Mouse (Mus musculus) layer of hippocampus, adult 11-12 months (tissue): ENCODE results near the gene Rtl10.
"Not testable (repeated sequence)": the region's sequence is repeated elsewhere in the genome, so short reads cannot be mapped to it uniquely, and the experiment has no call there.

ENCODE experiments used
- DNase-seq: peaks from one replicate; pipeline ENCODE4 v3.0.0; 2022; ENCODE audit warnings: low spot score

Rtl10 gene

DNA sequence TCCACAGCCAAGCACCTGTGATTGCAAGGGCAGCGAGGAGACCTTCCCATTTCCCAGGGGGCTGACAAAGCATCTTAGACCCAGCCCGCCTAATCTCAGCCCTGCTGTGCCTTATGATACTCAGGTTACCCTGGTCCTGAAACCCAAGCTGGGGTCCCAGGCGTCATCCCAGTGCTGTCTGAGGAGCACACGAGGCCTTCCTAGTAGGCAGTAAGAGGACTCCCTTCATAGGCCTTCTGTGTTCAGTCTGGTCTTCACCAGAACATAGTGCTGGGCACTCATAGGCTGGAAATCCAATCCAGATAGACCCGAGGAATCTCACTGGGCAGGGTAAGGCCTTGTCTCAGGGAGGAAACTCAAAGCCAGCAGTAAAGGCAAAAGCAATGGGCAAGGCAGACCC lies 14.9 kb upstream of the Rtl10 start:
- no peak for DNase-seq

DNA sequence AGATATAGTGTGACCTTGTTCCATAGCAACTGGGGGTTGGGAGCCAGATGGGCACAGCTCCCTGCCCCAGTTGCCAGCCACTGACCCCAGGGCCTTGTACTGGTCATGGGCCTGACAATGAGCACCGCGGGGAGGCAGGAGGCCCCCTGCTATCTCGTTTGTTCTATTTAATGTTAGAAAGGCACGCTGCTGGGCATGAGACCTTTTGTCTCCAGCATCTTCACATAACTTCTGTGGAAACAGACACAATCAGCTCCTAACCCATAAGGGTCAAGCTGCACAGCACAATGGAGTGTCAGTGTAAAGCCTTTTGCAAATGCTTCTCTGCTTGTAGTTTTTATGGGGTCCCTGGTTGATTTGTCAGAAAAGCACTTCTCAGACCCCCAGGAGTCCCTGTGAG lies 14.3 kb upstream of the Rtl10 start:
- DNase-seq, result no peak

DNA sequence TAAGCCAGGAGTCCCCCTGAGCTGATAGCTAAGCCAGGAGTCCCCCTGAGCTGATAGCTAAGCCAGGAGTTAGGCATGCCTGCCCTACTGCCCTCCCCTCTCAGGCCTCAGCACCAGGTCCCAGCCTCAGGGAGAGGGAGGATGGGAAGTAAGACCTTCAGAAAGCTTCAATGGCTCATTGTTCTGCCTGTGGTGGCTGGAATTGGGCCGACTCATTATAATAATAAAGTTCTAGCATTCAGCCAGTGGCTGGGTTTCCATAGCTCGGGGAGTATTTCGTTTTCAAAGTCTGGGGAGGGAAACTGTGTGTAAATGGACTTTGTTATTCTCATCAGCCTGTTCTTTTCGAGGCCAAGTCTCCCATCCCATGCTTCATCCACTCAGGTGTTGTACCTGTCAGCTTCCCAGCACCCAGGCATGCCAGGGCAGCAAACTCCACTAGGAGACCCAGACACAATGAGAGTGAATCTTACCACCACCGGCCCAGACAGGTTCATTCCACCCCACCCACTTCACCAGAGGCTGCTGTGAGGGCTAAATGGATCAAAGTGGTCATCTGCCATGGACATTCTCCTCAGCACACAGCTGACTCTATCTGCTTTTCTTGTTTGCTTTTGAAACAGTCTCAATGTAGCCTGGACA lies 13.8 kb upstream of the Rtl10 start:
- no peak for DNase-seq

DNA sequence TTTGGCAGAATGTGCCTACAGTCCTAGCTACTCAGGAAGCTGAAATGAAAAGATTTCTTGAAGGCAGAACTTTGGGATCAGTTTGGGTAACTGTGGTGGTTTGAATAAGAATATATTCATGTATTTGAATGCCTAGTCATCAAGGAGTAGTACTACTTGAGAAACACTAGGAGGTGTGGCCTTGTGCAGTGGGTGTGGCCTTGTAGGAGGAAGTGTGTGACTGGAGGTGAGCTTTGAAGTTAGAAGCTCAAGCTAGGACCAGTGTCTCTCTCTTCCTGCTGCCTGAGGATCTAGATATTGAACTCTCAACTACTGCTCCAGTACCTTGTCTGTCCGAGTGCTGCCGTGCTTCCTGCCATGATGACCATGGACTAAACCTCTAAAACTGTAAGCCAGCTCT lies 12.6 kb upstream of the Rtl10 start:
- DNase-seq, result no peak

DNA sequence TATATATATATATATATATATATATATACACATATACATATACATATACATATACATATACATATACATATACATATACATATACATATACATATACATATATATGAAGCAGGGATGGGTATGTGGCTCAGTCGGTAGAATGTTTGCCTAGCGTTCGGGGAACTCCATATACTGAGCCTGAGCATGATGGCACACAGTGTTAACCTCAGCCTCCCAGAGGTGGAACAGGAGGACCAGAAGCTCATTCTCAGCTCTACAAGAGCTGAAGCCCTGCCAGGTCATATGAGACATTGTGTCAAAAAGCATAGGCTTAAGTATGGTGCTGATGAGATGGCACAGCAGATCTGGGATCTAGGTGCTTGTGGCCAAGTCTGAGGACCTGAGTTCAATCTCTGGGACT lies 8.4 kb upstream of the Rtl10 start:
- no peak for DNase-seq

DNA sequence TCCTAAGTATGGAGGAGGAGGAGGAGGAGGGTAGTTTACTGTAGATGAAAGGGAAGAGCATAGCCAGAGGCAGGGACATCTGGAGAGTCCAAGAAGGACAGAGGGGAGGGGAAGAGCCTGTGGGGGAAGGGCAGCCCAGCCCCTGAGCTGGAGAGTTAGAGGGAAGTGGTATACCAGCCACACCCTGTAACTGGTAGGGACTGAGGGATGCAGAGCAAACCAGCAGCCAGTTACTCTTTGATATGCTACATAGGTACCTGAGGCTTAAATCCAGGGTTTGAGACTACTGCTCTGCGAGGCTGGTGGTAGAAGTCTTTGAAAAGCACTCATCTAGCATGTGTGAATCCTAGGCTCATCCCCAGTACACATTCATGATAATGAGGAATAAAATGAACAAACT lies 7.8 kb upstream of the Rtl10 start:
- DNase-seq, result no peak

DNA sequence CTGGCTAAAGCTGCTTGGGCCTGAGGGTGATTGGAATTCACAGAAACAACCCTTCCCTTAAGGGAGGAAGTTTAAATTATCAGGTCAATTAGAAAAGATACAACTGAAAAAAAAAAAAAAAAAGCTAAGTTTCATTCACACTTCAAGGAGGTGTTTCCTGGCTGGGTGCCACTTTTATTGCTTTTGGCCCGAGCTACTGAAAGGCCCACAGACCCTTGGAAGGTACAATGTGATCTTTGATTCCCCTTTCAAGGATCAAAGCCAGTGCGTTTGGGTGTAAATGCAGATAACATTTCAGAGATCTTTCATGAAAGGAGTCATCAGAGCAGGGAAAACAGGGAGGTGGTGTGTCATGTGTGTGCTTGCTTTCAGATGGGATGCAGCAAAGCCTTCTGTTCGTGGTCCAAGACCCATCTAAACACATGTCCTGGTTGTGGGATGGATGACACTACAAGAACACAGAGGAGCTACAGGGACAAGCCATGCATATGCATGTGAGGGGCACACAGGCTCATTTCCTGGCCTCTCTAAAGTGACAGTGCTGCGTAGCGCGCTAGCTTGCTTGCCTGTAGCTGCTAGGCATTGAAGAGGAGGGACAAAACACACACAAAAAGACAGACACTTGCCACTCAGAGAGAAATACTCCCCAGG lies 711 bp upstream of the Rtl10 start:
- peak; percentile 48 for DNase-seq

DNA sequence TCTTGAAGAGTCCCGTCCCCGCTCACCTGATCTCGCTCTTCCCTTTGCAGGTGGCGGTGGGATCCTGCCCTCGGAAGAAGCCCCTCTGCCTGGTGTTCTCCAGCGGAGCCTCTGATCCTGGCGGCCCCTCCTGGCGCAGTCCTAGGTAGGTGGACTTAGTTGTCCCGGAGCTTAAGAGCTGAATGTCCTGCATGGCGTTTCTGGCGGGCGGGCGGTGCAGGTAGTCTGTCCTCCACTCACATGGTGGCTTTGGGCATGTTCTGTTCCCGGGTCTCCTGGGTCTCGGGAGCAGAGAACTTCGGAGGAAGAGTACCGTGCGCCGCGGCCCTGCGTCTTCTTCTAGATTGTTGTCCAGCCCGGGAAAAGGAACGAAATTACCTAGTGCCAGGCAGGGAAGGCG lies 295 bp downstream of the Rtl10 start:
- DNase-seq, result peak; percentile 24

DNA sequence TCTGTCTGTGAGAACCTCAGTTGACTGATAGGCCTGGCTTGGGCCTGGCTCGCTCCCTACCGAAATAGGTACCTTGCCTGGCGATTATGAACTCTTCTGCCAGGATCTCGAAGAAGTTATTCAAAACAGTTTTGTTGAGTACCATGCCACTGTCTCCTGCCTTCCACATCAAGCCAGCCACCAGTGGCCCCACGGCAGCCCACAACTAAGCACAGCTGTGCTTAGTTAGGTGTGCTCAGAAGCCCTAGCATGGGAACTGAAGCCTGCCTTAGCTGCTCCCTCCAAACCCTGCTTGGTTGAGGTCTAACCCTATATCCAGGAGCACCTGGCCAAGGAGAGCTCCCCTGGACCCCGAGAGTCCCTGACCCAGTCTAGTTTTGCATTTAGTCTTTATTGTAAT lies 2.8 kb downstream of the Rtl10 start:
- no peak for DNase-seq

DNA sequence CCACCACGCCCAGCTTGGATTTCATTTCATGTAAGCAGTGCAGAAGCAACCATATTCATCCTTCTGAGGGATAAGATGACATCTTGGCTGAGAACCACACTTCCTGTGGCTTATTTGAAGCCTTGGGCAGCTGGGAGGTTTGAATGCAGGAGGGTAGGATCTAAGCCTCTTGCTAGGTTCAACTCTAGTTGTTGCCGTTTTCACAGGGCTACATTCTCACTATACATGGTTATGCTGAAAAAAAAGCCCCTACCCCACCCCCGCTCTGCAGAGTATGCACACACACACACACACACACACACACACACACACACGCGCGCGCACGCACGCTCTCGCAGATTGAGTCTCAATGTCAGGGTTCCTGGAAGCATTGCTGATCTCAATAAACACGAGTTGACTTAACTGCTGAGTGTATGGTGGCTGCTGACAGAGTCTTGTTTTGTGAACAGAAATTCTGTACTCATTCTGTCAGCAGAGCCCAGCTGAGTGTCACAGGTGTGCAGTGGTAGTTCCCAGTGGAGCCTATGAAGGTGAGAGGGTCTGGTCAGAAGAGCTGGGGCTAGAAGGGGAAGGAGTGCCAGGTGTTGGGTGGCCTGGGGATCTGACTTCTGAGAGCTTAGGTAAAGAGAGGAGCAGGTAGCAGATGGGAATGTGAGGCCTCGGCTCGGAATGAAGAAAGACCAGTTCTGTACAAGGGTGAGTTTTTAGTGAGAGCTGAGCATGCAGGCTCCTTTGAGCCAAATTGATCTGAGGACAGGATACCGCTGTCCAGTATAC lies 5.1 kb downstream of the Rtl10 start:
- no peak for DNase-seq

DNA sequence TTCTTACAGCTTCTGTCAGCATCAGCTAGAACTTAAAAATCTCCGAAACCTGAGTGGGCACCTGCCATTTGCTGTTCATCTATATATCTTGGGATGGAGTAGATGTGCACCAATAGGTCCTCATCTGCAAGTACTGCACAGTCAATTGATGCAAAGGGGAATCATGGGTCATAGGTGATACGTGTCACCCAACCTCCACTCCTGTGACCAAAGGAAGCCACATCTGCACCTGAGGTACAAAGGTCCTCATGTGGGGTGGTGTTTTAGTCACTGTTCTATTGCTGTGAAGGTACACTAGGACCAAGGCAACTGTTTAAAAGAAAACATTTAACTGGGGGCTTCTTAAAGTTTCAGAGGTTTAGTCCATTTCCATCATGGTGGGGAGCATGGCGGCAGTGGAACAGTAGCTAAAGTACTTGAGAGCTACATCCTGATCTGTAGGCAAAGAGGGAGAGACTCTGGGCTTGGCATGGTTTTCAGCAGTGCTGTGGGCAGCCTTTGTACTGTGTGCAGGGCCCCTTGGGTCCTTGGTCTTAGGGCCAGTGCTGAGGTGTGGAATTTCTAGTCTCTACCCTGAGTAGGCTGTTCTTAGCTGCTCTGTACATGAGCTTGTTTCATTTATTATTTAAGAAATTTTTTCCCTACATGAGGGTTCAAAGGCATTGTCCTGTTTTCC lies 8.0 kb downstream of the Rtl10 start:
- no peak for DNase-seq

DNA sequence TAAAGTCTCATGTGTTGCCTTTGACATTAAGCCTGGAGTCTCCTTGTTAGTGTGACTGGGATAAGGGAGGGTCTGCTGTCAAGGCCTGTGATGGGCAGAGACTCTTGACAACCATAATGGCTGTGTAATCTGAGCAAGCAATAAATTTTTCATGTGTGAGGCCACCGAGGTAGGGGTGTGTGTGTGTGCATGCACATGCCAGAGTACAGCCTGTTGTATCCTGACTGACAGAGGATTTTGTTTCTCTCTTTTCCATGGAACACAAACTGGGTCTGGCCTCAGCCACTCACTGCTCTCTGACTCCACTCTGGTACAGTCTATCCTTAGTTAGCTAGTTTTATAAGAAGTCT lies 8.5 kb downstream of the Rtl10 start:
- no peak for DNase-seq

DNA sequence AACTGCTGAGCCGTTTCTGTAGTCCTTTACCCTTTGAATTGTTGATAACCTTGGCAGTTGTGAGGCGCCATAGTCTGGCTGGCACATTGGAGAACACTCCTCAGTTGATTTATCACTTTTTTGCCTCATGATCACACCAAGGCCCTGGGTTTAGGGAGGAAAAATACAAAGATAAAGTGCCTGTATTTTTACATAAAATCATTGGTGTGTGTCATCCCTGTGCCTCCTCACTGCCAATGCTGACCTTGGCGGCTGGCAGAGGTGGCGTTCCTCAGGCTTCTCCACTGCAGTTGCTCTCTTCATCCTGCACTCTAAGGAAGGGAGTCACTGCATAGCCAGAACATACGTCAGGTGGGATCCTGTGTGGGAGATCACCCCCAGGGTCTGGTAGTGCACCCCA lies 13.0 kb downstream of the Rtl10 start:
- DNase-seq, result no peak

DNA sequence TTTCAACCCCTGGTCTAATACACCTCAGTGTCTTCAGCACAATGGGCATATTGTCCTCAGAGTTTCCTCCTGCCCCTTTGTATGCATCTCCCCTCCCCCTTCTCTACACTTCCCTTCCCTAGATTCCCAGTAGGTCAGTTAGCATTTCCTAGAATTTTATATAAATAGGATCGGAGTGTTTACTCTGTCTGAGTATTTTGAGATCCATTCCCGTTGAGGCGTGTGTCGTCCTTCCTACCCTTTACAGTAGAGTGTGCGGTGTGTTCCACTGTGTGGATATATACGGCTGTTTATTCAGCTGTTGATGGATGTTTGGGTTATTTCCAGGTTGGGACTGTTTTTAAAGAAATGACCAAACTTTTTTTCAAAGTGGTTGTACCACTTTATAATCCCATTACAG lies 14.8 kb downstream of the Rtl10 start:
- no peak for DNase-seq

DNA sequence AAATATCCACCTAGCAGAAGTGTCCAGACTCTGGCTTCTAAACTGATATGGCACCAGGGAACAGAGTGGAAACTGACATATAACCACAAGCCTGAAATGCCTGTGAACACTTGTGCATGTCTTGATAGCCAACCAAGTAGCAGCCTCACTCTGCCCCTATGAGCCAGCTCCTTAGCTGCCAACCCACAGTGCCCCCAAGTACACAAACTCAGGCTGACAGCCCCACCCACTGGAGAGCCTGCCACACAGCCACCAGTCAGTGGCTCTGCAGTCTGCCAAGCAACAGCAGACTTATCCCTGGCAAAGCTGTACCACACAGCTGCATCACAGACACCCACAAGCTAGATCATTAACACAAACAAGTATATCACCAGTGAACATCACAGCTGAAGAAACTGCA lies 19.4 kb downstream of the Rtl10 start:
- DNase-seq, result peak; percentile 47

DNA sequence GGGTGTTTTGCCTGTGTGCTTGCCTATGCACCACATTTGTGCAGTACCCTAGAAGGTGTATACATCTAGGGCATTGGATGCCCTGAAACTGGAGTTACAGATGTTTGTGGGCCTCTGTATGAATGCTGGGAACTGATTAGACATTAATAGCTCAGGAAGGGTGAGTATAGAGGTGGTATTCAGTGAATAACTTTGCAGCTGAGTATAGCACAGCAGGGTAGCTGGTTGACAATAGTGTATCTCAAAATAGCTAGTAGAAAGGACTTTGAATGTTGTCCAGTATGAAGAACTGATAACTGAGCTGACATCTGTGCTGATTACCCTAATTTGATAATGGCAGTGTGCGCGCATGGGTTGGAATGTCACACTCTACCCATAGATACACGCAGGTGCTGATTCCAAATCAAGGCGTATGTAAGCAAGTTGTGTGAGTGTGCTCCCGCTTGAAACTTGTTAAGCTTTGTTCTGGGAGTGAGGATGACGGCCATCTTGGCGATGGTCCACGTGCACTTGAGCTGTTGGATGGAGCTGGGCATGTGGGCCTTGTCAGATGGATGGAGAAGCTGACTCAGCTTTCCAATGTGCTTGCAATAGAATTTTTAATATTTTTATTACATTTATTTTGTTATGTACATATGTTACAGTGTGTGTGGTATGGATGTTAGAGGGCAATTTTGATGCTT lies 25.0 kb downstream of the Rtl10 start:
- no peak for DNase-seq

DNA sequence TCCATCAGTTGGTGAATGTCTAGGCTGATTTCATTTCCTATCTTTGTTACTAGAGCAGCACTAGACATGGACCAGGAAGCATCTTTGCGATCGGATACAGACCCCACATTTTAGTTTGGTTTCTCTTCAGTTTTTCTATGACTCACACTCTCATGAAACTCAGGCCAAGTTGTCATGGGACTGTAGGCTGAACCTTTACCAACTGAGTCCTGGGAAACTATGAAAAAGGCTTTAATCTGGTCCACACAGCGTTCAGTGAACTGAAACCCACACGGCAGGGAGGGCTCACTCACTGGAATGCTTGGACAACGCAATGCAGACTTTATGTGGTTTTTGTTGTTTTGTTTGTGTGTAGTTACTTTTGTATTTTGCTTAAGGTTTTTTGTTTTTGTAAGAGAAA lies 30.0 kb downstream of the Rtl10 start:
- DNase-seq, result no peak

DNA sequence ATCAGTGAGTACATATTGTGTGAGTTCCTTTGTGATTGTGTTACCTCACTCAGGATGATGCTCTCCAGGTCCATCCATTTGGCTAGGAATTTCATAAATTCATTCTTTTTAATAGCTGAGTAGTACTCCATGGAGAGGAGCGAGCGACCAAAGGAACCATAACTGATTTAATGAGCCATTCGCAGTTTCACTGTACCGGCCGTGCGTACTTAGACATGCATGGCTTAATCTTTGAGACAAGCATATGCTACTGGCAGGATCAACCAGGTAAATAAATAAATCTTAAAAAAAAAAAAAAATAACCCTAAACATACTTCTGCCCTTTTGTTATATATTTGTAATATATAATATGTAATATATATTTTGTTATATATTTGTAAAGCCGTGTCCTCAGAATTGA lies 34.4 kb downstream of the Rtl10 start:
- not testable (repeated sequence) for DNase-seq

DNA sequence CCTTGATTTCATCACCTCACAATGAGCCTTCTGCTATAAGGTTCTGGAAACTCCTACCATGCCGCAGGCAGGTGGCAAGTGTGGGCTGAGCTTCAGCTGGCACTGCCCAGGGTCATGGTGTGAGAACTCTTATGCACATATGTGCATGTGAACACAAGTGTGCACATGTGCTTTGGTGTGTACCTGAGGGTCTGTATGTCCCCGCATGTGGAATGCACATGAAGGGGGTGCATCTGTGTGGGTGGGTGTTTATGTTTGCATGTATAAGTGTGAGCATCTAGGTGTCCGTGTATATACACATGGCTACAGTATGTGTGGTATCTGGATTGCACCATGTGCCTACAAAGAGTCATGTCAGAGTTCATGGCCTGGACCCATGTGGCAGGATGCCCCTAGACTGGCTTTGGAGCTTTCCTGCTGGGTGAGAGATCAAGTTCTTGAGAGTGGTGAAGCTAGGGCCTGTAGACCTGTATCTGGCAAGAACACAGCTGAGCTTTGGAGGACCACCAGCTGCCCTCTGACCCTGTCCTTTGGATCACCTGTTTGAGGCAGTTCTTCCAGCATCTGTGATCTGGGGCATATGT lies 38.8 kb downstream of the Rtl10 start:
- no peak for DNase-seq

DNA sequence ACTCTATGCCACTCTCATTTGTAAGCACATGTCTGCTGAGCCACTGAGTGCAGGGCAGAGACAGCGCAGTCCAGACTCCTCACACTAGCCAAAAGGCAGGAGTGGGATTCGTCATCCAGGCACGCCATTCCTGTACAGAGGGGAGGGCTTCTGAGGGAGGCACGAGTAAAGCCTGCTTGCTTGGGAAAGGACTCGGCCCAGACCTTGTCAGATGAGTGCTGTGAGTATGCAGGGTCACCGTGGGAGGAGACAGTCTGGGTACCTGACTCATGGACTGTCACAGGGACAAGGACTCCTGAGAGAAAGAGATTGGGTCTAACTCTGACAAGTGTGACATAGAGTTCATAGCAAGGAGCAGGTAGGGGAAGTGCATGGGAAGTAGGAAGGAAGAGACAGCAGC lies 40.6 kb downstream of the Rtl10 start:
- DNase-seq, result no peak

DNA sequence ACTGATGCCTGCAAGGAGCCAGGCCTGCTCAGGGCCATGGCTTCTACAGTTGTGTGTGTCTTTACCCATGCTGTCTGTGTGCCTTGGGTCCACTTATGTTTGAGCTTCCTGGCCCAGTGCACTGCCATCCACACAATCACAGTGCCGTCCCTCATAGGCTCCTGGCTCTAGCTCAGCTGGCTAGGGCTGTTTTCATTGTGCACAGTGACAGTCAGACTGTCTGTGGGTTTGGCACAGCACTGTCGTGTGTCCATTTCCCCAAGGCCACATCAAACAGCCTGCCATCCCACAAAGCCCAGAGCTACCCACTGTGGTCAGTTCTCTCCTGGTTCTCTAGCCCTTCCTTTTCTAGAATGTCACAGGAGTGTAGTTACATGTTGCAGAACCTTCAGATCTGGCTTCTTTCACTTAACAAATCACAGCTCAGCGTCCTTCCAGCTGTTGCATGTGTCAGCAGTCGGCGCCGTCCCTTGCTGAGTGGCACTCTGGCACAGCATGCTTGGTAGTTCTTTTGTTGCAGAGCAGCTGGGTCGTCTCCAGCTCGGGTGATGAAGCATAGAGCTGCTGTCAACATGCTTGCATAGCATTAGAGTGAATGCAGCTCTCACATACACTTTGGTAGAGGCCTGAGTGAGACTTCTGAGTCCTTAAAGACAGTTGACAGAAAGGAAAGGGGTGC lies 44.6 kb downstream of the Rtl10 start:
- peak; percentile 35 for DNase-seq

DNA sequence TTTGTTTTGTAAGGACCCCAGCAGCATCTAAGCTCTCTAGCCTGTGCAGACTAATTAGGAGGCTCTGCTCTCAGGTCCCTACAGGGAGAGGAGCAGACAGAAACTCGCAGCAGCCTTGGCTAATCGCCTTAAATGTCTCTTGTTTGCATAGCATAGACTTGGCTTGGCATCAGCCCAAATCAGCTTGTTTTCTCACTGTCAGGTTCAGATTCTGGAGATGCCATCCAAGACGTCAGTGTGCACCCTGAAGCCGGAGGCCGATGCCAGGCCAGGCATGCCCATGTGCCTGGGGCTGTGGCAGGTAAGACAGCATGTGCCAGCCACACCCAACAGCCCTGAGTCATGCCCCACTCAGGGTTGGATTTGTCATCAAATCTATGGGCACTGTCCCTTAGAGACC lies 49.2 kb downstream of the Rtl10 start:
- DNase-seq, result no peak
